Mouse (Mus musculus) intestine, embryonic 14.5 days (tissue): ENCODE results near the gene Plcz1. TPM values are rescaled to one million over a fixed set of nuclear protein-coding genes. Genes with fewer than 3 reads are reported as not detected.

ENCODE experiments used
- ATAC-seq: fragments of 200-750 bp; cut with Nextera tagmentation; replicated peaks from 2 replicates; pipeline ENCODE4 v1.8.0; 2017; ENCODE audit warnings: low read depth, moderate number of reproducible peaks, moderate TSS enrichment, moderate library complexity; ENCODE audit not compliant: low FRiP score, low TSS enrichment
- DNase-seq: peaks from one replicate; pipeline ENCODE4 v3.0.0-alpha.2; 2018; ENCODE audit warnings: low spot score
- H3K27ac ChIP-seq: fragments of 300-500 bp; sonication (generic); 2 replicates; pipeline ENCODE4 v1.5.1; 2014; ENCODE audit warnings: low read depth, mild to moderate bottlenecking, control low read depth
- H3K27me3 ChIP-seq: fragments of 300-500 bp; sonication (generic); replicated peaks from 2 replicates; pipeline ENCODE4 v1.6.1; 2014; ENCODE audit warnings: low read length, control low read depth; ENCODE audit not compliant: control insufficient read depth, insufficient read depth
- H3K36me3 ChIP-seq: fragments of 300-500 bp; sonication (generic); 2 replicates; pipeline ENCODE4 v1.6.1; 2014; ENCODE audit warnings: low read length, control low read depth; ENCODE audit not compliant: control insufficient read depth, insufficient read depth
- H3K4me1 ChIP-seq: fragments of 300-500 bp; sonication (generic); replicated peaks from 2 replicates; pipeline ENCODE4 v1.6.1; 2014; ENCODE audit warnings: low read length, control low read depth, mixed read lengths; ENCODE audit not compliant: control insufficient read depth, insufficient read depth
- H3K4me2 ChIP-seq: fragments of 300-500 bp; sonication (generic); 2 replicates; pipeline ENCODE4 v1.6.1; 2014; ENCODE audit warnings: low read length
- H3K4me3 ChIP-seq: fragments of 300-500 bp; sonication (generic); 2 replicates; pipeline ENCODE4 v1.5.1; 2014; ENCODE audit warnings: low read depth, low read length, control low read depth, mixed read lengths
- H3K9ac ChIP-seq: fragments of 300-500 bp; sonication (generic); 2 replicates; pipeline ENCODE4 v1.6.1; 2014; ENCODE audit warnings: mild to moderate bottlenecking, low read length
- H3K9me3 ChIP-seq: fragments of 300-500 bp; sonication (generic); 2 replicates; pipeline ENCODE4 v1.6.1; 2016; ENCODE audit warnings: low read length, control low read depth; ENCODE audit not compliant: control insufficient read depth
- WGBS: fragments of 180-500 bp; shearing (Covaris S2); extraction: QIAGEN DNeasy Blood & Tissue Kit; methylation state at CpG from one replicate; pipeline ENCODE4 v1.1.7; 2014; 5-methylcytosine and 5-hydroxymethylcytosine counted together
- polyA plus RNA-seq: library from polyadenylated mRNA; unstranded; fragments of >200 nt; fragmentation: Nextera tagmentation; extraction: Ambion mirVana; gene quantifications from 2 replicates; pipeline ENCODE4 v1.2.1, GENCODE M21; 2014

The Plcz1 gene
- not detected in 2 replicates for polyA plus RNA-seq

GRCm38 (mm10) chr6:140041357-140041756 is at the start of gene Plcz1:
Gene Plcz1 (minus strand): TSS chr6:140041457.
- ATAC-seq = no peak
- WGBS = 87% methylated on average over 5 of the region's 5 CpGs
- no peak within 1 kb of the TSS for H3K4me2 ChIP-seq
- no peaks in the 10 kb centered on the region for H3K36me3 ChIP-seq
- H3K4me3 ChIP-seq = no peak within 1 kb of the TSS
- no peaks in the 10 kb centered on the region for H3K4me1 ChIP-seq
- H3K9ac ChIP-seq = no peak within 1 kb of the TSS
- no peak for DNase-seq
- no peaks in the 10 kb centered on the region for H3K27me3 ChIP-seq
- no peaks in the 10 kb centered on the region for H3K9me3 ChIP-seq
- no peak within 1 kb of the TSS for H3K27ac ChIP-seq

- Histone ChIP-seq H3K4me3 (no peak overlapping the region), H3K4me2 (no peak overlapping the region), H3K27me3 (no peaks in the 10 kb centered on the region), H3K9ac (no peak overlapping the region), H3K4me1 (no peaks in the 10 kb centered on the region), H3K36me3 (no peaks in the 10 kb centered on the region), H3K9me3 (no peaks in the 10 kb centered on the region), H3K27ac (no peak overlapping the region)
- no peak for DNase-seq
- WGBS = 72% methylated on average over 5 of the region's 5 CpGs
- peak; percentile 64; the same call in 1 of the 2 replicates for ATAC-seq
Measured at GRCm38 (mm10) chr6:140089855-140090254, 48.6 kb upstream of the Plcz1 start.

GRCm38 (mm10) chr6:140081739-140082138 is 40.5 kb upstream of the Plcz1 start:
- H3K4me3 ChIP-seq = no peak overlapping the region
- H3K9me3 ChIP-seq = peaks cover 9% of the 10 kb centered on the region
- peaks cover 8% of the 10 kb centered on the region; the same call in 1 of the 2 replicates for H3K4me1 ChIP-seq
- 88% methylated on average over 3 of the region's 3 CpGs for WGBS
- no peaks in the 10 kb centered on the region for H3K27me3 ChIP-seq
- H3K27ac ChIP-seq = no peak overlapping the region
- H3K9ac ChIP-seq = no peak overlapping the region
- ATAC-seq = no peak; the same call in 1 of the 2 replicates
- H3K4me2 ChIP-seq = no peak overlapping the region
- H3K36me3 ChIP-seq = no peaks in the 10 kb centered on the region
- DNase-seq = no peak

- 63% methylated on average over 7 of the region's 7 CpGs for WGBS
- no peak for ATAC-seq
- H3K36me3 ChIP-seq = no peaks in the 10 kb centered on the region
- no peaks in the 10 kb centered on the region for H3K27me3 ChIP-seq
- H3K4me1 ChIP-seq = peaks cover 8% of the 10 kb centered on the region; the same call in 1 of the 2 replicates
- H3K4me3 ChIP-seq = no peak overlapping the region
- H3K9ac ChIP-seq = no peak overlapping the region
- H3K9me3 ChIP-seq = peaks cover 9% of the 10 kb centered on the region
- no peak for DNase-seq
- no peak overlapping the region for H3K27ac ChIP-seq
- H3K4me2 ChIP-seq = no peak overlapping the region
Measured at GRCm38 (mm10) chr6:140080933-140081332, 39.7 kb upstream of the Plcz1 start.

- 57% methylated on average over 8 of the region's 8 CpGs for WGBS
- Histone ChIP-seq H3K9me3 (0 out of 2 replicates have a peak, but pooled peaks cover 2% of the 10 kb centered on the region), H3K4me3 (no peak overlapping the region), H3K4me2 (no peak overlapping the region), H3K27me3 (no peaks in the 10 kb centered on the region), H3K27ac (no peak overlapping the region), H3K4me1 (no peaks in the 10 kb centered on the region), H3K36me3 (no peaks in the 10 kb centered on the region), H3K9ac (no peak overlapping the region)
- ATAC-seq = no peak
- no peak for DNase-seq
Measured at GRCm38 (mm10) chr6:140069177-140069576, 27.9 kb upstream of the Plcz1 start.

GRCm38 (mm10) chr6:140054271-140054928 is 13.1 kb upstream of the Plcz1 start:
- Histone ChIP-seq H3K4me3 (no peak overlapping the region), H3K27me3 (no peaks in the 10 kb centered on the region), H3K27ac (no peak overlapping the region), H3K36me3 (no peaks in the 10 kb centered on the region), H3K4me2 (no peak overlapping the region), H3K9me3 (0 out of 2 replicates have a peak, but pooled peaks cover 3% of the 10 kb centered on the region), H3K9ac (no peak overlapping the region), H3K4me1 (peaks cover 12% of the 10 kb centered on the region)
- WGBS = 69% methylated on average over 5 of the region's 5 CpGs
- no peak for ATAC-seq
- no peak for DNase-seq

- DNase-seq (no peak), ATAC-seq (no peak)
- no peaks in the 10 kb centered on the region for H3K27me3 ChIP-seq
- no peaks in the 10 kb centered on the region for H3K36me3 ChIP-seq
- H3K27ac ChIP-seq = peak overlapping the region; percentile 47; the same call in 1 of the 2 replicates
- H3K4me1 ChIP-seq = peaks cover 12% of the 10 kb centered on the region
- H3K9me3 ChIP-seq = 0 out of 2 replicates have a peak, but pooled peaks cover 3% of the 10 kb centered on the region
- no peak overlapping the region for H3K9ac ChIP-seq
- WGBS = 36% methylated on average over 5 of the region's 5 CpGs
- H3K4me2 ChIP-seq = no peak overlapping the region
- H3K4me3 ChIP-seq = no peak overlapping the region
Measured at GRCm38 (mm10) chr6:140051476-140051875, 10.2 kb upstream of the Plcz1 start.

- ATAC-seq = no peak
- no peak for DNase-seq
Measured at GRCm38 (mm10) chr6:140040952-140041351, 305 bp downstream of the Plcz1 start, which contains the start of gene Capza3. Gene Capza3 (plus strand): TSS chr6:140041252.

GRCm38 (mm10) chr6:140024404-140024803 is 16.9 kb downstream of the Plcz1 start:
- Histone ChIP-seq H3K9ac (no peak overlapping the region), H3K4me1 (no peaks in the 10 kb centered on the region), H3K9me3 (no peaks in the 10 kb centered on the region), H3K4me2 (no peak overlapping the region), H3K27ac (no peak overlapping the region), H3K36me3 (no peaks in the 10 kb centered on the region), H3K4me3 (no peak overlapping the region), H3K27me3 (no peaks in the 10 kb centered on the region)
- DNase-seq (no peak), ATAC-seq (no peak)
- 66% methylated on average over 7 of the region's 7 CpGs for WGBS

More at GRCm38 (mm10) chr6:140040952-140041351, 305 bp downstream of the Plcz1 start, which contains the start of gene Capza3:
- Histone ChIP-seq H3K27ac (no peak within 1 kb of the TSS), H3K9ac (no peak within 1 kb of the TSS), H3K9me3 (no peaks in the 10 kb centered on the region), H3K4me2 (no peak within 1 kb of the TSS), H3K36me3 (no peaks in the 10 kb centered on the region), H3K4me1 (no peaks in the 10 kb centered on the region), H3K4me3 (no peak within 1 kb of the TSS), H3K27me3 (no peaks in the 10 kb centered on the region)
- 93% methylated on average over 7 of the region's 7 CpGs for WGBS
